Mouse (Mus musculus) right cerebral cortex, postnatal 14 days (tissue): ENCODE measurements around the gene Hint3.

Experiments
- DNase-seq: peaks from one replicate; pipeline ENCODE4 v3.0.0; 2022

Hint3 gene

GRCm38 (mm10) chr10:30585691-30586090, 43.7 kb downstream of the Hint3 start:
- DNase-seq = no peak

GRCm38 (mm10) chr10:30577670-30578280, 51.7 kb downstream of the Hint3 start:
- no peak for DNase-seq

GRCm38 (mm10) chr10:30566364-30566763, 63.1 kb downstream of the Hint3 start:
- no peak for DNase-seq

- DNase-seq = no peak
Measured at GRCm38 (mm10) chr10:30564651-30565050, 64.8 kb downstream of the Hint3 start.
